Mouse (Mus musculus): ENCODE data around the gene Hap1.
"Not testable (repeated sequence)": the region's sequence is repeated elsewhere in the genome, so short reads cannot be mapped to it uniquely, and the experiment has no call there.

The Hap1 gene

DNA sequence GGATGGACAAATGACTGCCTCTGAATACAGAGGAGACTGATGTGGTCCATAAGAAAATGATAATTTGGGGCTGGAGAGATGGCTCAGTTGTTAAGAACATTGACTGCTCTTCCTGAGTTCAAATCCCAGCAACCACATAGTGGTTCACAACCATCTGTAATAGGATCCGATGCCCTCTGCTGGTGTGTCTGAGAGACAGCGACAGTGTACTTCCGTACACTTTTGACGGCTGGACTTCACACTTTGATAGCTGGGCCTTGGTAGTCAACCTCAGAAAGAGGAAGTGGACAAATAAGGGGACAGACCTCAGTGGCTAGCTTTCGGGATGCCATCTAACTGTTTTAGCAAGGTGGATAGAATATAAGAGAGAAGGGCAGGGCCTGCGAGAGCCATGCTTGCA, 4.2 kb upstream of the Hap1 start:
- DNase-seq (ENCODE audit: low read depth, low spot score): no peak

DNA sequence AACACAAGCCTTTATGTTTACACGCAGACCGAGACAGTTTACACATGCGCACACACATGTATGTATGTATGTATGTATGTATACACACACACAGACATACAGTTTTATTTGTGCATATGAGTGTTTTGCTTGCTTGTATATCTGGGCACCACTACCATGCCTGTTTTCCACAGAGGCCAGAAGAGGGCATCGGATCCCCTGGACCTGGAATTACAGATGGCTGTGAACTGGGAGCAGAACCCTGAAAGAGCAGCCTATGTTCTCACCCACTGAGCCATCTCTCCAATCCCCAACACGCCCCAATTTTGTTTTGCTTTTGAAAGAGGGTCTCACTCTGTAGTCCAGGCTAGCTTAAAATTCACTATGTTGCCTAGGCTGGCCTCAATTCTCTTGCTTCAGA, 1.5 kb upstream of the Hap1 start:
- no peak for DNase-seq (ENCODE audit: low read depth, low spot score)

DNA sequence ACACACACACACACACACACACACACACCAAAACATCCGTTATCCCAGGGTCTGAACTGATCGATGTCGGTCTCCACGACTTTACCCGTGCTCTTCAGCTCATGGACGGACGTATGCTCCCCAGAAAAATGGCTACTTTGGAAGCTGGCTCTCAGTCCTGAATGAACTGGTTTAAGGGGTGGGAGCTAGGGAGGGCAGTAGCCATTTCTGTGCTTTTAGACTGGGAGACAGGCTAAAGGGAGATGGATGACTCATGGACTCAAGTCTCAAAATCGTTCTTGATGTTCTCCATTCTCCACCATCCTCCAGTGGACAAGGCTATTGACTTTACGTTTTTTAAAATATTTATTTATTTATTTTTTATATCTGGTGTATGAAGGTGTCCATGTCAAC, 887 bp upstream of the Hap1 start:
- DNase-seq (ENCODE audit: low read depth, low spot score): no peak

DNA sequence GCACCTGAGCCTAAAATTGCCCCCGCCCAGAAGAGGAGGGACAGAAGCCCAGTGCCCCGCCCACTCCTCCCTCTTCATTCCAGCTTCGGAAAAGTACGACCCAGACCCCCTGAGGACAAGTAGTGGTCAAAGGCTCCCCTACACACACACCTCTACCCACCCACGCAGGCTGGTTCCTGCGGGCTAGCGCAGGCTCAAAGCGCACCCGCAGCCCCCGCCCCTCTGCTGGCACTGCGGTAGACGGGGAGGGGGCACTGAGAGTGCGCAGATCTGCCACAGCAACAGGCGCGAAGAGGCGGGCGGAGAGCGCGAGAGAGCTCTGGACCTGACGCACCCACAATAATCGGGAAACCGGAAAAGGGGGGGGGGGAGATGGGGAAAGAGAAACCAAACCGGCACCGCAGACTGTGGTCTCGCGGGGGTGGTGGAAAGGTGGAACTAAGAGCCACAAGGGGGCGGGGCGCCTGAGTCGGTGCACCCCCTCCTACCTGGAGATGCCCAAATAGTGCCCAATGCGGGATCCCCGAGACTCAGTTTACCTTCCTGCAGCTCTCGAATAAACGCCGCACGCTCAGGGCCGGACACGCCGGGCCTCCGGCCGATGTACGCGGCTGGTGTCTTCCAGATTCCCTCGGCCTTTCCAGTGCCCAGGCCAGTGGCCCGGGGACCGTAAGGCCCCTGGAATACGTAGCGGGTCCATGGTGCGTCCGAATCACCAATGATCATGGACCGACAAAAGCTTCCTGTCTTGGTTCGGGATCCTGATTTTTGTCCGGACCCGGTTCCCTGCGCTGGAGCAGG, 577 bp downstream of the Hap1 start:
- DNase-seq (ENCODE audit: low read depth, low spot score): peak; percentile 87

DNA sequence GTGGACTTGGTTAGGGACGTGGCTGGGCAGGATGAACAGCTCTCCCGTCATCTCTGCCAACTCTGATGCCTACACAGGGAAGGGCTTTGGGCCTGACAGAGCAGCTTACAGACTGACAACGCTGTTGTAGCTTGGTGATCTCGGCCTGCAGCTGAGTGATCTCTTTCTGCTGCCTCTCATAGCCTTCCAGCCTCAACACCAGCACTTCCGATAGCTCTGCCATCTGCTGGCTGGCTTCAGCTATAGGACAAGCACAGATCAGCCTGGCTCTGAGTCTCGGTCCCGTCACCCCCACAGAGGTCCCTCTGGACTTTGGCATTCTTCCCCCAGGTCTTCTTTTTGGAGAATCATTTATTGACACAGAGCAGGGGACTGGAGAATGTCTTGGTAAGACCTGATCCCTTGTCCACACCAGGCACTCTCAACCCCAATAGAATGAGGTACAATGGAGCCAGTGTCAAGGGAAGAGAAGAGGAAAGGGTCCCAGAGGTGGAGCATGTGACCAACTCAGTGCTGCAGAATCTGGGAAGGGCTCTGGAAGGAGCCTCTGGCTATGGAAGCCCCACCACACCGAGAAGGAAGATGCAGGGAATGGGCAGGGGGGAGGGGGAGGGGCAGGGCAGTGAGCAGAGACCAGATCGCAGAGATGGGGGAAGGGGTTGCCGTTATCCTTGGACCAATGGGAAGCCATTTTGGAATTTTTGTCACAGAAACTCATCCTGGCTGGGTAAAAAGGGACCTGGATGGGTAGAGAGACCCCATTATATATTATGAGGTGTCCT, 3.7 kb downstream of the Hap1 start:
- DNase-seq (ENCODE audit: low read depth, low spot score): peak; percentile 31

DNA sequence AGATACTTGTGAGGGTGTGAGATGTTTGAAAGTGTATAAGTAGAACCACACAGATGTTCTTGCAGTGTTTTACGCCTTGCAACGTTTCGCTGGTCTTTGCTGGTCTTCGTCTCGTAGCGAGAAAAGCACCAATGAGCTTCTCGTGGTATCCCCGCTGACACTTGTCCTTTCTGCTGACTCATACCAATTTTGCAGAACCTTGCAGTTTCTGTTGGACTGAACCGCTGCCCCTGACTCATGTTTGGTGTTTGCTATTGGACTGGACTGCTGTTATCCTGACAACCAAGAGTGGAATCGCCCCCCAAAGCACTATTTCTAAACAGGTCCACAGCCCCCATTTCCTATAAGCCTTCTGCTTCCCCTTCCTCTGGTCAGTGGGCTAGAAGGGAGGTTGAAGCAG, 11.7 kb downstream of the Hap1 start:
- no peak for DNase-seq (ENCODE audit: low read depth, low spot score)

- DNase-seq (ENCODE audit: low read depth, low spot score): no peak
These were observed 20.2 kb downstream of the Hap1 start for GRCm38 (mm10) chr11:100335731-100336130.

GRCm38 (mm10) chr11:100333944-100334457, 21.9 kb downstream of the Hap1 start, which contains the start of gene Gast:
Gene Gast, plus strand, starts transcription at chr11:100334407.
- DNase-seq (ENCODE audit: low read depth, low spot score): no peak

DNA sequence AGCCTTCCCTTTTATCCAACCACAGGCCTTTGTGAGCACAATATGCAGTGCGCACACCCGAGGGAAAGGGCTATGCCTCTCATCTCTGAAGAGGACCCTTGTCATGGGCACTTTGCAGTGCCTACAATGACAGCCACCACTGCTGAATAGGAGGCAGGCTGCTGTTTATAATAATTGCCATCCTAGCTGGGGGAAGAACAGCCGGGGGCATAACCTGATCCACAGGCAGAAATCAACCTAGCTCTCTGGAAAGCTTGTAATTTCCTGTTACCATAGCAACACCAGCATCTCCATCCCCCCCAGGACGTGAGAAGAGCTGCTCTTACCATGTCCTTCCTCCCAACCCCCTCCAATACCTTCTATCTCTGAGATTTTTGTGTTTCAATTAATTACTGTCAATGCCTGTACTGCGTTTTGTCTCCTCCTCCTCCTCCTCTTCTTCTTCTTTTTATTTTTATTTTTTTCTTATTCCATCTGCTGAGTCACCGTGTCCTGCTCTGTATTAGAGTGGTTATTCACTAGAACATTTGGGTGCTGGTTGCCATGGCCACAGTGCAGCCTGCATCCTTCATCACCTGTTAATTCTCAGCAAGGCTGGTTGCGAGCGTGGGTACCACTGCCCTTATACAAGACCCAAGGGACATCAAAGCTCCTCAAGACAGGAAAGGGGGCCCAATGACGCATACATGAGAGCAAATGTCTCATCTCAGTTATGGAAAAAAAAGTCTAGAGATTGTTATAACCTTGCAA, 23.0 kb downstream of the Hap1 start:
- DNase-seq (ENCODE audit: low read depth, low spot score): no peak

DNA sequence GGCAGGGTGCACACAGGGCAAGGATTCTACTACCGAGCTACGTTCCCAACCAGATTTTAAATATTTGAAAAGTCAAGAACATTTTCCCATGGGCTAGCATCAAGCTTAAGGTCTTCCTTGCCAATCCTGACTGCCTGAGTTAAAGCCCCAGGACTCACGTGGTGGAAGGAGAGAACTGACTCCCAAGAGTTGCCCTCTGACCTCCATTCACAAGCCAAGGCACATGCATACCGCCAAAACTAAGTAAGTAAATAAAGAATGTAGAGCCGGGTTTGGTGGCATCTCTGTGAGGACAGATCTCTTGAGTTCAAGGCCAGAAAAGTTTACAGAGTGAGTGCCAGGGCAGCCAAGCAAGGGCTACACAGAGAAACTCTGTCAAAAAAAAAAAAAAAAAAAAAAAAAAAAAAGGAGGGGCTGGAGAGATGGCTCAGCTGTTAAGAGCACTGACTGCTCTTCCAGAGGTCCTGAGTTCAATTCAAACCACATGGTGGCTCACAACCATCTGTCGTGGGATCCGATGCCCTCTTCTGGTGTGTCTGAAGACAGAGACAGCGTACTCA, 25.0 kb downstream of the Hap1 start:
- not testable (repeated sequence) for DNase-seq (ENCODE audit: low read depth, low spot score)

DNA sequence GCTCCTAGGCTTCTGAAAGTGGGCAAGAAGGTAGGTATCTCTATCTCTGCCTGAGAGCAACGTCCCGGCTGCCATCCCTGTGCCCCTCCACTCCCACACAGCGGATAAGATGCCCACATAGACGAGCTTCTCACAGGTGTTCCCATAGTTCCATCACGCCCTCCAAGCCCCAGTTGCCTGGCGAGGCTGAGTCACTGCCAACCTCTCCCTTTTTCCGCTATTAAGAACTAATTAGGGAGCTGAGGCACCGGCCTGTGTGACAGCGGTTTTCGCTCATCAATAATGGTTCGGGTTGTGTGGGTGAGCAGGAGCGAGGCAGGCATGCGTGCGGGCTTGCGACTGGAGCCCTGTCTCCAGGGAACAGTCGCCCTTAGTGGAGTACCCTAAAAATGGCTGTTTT, 25.7 kb downstream of the Hap1 start:
- DNase-seq (ENCODE audit: low read depth, low spot score): no peak

DNA sequence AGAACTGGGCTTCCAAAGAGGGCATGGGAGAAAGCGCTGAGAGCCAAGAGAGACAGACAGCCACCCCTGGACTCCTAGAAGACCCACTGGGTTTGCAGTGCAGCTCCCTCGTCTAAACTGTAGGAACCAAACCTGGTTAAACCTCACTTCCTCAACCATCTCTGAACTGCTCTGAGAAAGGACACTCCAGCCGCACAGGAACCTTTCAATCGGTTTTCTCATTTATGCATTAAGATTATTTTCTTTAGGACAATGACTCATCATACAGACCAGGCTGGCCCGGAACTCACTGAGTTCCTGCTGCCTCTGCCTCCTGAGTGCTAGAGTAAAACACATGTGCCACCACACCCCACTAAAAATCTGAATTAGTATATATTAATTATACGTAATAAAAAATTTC, 28.2 kb downstream of the Hap1 start:
- DNase-seq (ENCODE audit: low read depth, low spot score): no peak

DNA sequence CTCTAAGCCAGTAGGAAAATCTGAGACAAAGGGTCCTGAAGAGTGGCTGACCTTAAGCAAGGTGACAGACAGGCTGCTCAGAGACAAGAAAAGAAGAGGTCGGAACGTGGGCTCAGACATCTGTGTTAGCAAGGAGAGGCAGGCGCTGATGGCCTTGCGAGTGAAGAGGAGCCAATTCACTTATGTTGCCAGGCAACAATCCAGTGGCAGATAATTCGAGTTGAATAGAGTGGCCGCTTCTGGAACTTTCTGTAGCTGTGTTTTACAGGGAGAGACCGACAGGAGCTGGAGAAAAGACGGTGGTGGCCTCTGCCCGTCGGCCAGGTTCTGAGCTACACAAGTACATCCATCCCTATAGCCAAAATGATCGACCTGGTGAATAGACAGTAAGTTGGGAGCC, 28.6 kb downstream of the Hap1 start:
- no peak for DNase-seq (ENCODE audit: low read depth, low spot score)

- DNase-seq (ENCODE audit: low read depth, low spot score): no peak
These were observed 30.8 kb downstream of the Hap1 start for GRCm38 (mm10) chr11:100325062-100325629.

DNA sequence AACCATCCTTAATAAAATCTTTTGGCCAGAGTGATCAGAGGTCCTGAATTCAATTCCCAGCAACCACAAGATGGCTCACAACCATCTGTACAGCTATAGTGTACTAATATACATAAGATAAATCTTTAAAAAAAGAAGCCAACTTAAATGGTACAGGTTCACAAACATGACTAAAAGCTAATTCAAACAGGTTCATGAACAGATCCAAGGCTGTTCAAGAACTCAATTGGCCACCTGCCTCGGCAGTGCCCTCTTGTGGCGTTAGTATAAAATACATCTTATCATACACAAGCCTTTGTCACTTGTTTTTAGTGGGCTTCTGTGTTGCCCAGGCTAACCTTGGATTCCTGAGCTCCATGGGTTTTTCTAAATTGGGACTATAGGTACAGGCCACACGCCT, 32.4 kb downstream of the Hap1 start:
- peak; percentile 84 for DNase-seq (ENCODE audit: low read depth, low spot score)

DNA sequence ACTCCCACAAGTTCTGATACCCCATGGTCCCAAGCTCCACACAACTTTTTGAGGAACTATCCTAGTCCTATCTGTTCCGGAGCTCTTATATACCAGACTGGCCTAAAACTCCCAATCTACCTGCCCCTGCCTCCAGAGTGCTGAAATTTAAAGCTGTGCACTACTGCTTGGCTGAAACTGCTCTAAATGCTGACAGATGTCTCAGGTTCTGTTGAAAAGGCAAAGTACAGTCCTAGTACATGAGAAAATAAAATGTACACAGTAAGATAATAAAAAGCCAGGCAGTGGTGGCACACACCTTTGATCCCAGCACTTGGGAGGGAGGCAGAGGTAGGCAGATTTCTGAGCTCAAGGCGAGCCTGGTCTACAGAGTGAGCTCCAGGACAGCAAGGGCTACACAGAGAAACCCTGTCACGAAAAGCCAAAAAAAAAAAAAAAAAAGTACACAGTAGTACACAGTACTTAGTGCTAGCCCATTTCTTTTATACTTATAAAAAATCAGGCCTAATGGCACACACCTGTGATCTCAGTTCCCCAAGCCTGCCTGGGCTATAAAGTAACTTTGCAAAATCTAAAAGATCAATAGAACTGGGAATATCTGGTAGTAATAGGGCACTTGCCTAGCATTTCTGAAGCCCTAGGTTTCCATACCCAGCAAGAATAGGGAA, 33.2 kb downstream of the Hap1 start:
- peak; percentile 45 for DNase-seq (ENCODE audit: low read depth, low spot score)

DNA sequence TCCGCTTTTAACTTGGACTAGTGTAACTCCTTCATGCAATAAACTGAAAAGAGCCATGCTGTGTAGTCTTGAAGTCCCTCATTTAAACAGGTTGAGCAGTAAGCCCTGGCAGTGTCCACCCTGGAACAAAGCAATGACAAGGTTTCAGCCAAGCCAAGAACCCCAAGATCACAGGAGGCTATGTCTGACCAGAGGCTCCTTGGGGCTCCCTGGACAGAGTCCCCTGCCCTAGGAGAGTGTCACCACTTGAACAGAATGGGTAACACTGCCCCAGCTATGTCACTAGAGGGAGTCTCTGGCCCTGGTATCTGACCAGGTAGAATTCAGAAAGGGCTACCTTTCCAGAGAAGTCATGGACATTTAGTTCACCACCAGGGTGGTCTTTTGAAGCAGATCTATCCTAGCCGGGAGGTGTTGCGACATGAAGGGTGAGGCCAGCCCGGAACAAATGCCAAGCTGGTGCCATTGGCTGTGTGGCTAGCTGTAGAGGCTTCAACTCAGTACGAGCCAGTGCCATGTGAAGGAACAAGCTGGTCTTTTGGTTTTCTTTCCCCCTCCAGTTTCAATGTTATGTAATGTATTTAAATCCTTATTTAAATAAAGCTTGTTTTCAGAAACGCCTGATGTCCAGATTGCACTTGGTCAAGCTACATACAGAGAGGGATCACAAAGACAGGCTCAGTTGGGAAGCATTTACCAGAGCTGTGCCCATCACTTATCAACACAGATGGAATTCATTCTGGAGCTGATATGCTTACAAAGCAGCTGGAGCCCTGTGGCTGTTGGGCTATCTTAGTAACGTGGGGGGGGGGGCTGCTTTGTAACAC, 34.2 kb downstream of the Hap1 start:
- DNase-seq (ENCODE audit: low read depth, low spot score): peak; percentile 30

DNA sequence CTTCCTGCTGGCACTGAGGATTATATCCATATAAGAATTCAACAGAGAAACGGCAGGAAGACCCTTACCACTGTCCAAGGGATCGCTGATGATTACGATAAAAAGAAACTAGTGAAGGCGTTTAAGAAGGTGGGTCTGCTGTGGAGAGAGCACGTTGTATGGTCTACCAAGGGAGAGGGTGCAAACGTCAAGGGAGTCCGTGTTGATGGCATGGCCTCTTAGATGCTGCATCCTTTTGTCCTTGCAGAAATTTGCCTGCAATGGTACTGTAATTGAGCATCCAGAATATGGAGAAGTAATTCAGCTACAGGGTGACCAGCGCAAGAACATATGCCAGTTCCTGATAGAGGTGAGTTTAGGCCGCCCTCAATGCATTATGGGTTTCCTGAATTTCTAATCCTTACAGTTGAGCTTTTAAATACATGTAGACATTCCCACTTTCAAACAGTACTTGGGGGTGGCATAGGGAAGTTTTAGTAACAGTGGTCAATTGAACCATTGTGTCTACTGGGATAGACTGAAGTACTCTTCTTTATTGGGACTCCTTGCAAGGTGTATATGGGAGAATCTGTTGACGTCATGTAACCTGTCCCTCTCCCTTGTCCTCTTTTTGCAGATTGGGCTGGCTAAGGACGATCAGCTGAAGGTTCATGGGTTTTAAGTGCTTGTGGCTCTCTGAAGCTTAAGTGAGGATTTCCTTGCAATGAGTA, 35.1 kb downstream of the Hap1 start:
- peak; percentile 34 for DNase-seq (ENCODE audit: low read depth, low spot score)

GRCm38 (mm10) chr11:100320172-100320630, 35.7 kb downstream of the Hap1 start:
- DNase-seq (ENCODE audit: low read depth, low spot score): peak; percentile 99
